Mouse (Mus musculus) myocyte (in vitro differentiated cells): ENCODE results near the gene Dhrs7b.

ENCODE experiments used
- E2F4 ChIP-seq: IDR thresholded peaks from one replicate; pipeline ENCODE4 v1.6.1; 2011; ENCODE audit warnings: mild to moderate bottlenecking, control low read depth, moderate library complexity; ENCODE audit not compliant: insufficient read depth
- POLR2A ChIP-seq: IDR thresholded peaks from one replicate; pipeline ENCODE4 v1.6.1; 2011; ENCODE audit warnings: low read depth, mild to moderate bottlenecking, control low read depth, moderate library complexity; ENCODE audit not compliant: insufficient read length

- TF ChIP-seq POLR2A (no peak), E2F4 (no peak)
Observed at GRCm38 (mm10) chr11:60823771-60824170, 6.7 kb upstream of the Dhrs7b start.
